Comparison of ENCODE assay signal across 28 mouse cellular contexts in the genomic region with DNA sequence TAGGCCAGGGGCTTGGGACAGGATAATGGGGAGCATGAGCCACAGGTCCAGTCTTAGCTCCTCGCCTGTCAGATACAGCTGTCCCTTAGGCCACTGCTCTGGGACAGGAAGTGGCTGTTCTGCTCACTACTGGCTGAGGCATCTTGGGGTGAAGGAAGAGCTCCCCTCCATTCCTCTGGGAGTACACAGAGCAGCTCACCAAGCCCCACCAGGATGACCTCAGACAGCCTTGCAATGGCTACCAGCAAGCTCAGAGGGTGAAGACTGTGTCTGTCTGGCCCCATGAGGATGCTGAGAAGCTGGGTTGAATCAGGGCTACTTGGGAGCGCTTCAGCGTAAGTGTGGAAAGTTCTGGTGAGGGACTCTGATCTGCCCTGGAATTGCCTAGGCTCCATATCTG. TPM values are rescaled to one million over a fixed set of nuclear protein-coding genes. Genes with fewer than 3 reads are reported as not detected.
A peak's percentile ranks its signal among the peaks of the same experiment; 100 is the strongest.
DNase-seq lines count a peak whose midpoint lies in the region; ATAC-seq lines count a peak whose summit lies in the region.
"Had no signal": no experiment of that assay in that cellular context is flagged by ENCODE, and none has a peak within 500 bp of the region (broad histone marks: within the 10 kb centered on the region; RNA-seq: fewer than 3 reads in every experiment).

No protein-coding gene starts in this region.

- ATAC-seq in forebrain, embryonic 12.5 days (ENCODE audit: low FRiP score): no peak
- no peak for ATAC-seq in forebrain, embryonic 14.5 days
- ATAC-seq in hindbrain, embryonic 11.5 days (ENCODE audit: low FRiP score): no peak
- no peak for ATAC-seq in hindbrain, embryonic 13.5 days (ENCODE audit: low FRiP score)
- ATAC-seq in neural tube, embryonic 11.5 days (ENCODE audit: insufficient read depth, low FRiP score, low TSS enrichment): no peak
- no peak for ATAC-seq in neural tube, embryonic 15.5 days (ENCODE audit: low FRiP score)
- ATAC-seq: activated CD4-positive, CD25-positive, alpha-beta regulatory T cell, adult 4 months; forebrain, embryonic 13.5 days; forebrain, postnatal 0 days; hindbrain, embryonic 16.5 days; inflammation-experienced regulatory T-cells, adult 6 months; intestine, embryonic 16.5 days had no signal

- 88% methylated on average over 3 of the region's 3 CpGs for WGBS in forebrain, embryonic 12.5 days
- 93% methylated on average over 3 of the region's 3 CpGs for WGBS in forebrain, embryonic 14.5 days
- 100% methylated on average over 3 of the region's 3 CpGs for WGBS in hindbrain, embryonic 11.5 days
- 93% methylated on average over 3 of the region's 3 CpGs for WGBS in hindbrain, embryonic 13.5 days
- WGBS in neural tube, embryonic 11.5 days: 100% methylated on average over 3 of the region's 3 CpGs
- WGBS in neural tube, embryonic 15.5 days: 93% methylated on average over 3 of the region's 3 CpGs

- H3K27me3 ChIP-seq in forebrain, embryonic 12.5 days: no peaks in the 10 kb centered on the region
- no peaks in the 10 kb centered on the region for H3K27me3 ChIP-seq in forebrain, embryonic 14.5 days (replicated peaks; ENCODE audit: control insufficient read depth, insufficient read depth, low read length)
- H3K27me3 ChIP-seq in hindbrain, embryonic 11.5 days (ENCODE audit: control insufficient read depth, insufficient read depth, low read length): no peaks in the 10 kb centered on the region
- H3K27me3 ChIP-seq in hindbrain, embryonic 13.5 days: no peaks in the 10 kb centered on the region
- H3K27me3 ChIP-seq in neural tube, embryonic 11.5 days (ENCODE audit: control insufficient read depth, insufficient read depth, low read length): no peaks in the 10 kb centered on the region
- H3K27me3 ChIP-seq in neural tube, embryonic 15.5 days (replicated peaks): no peaks in the 10 kb centered on the region
- H3K27me3 ChIP-seq: embryonic facial prominence, embryonic 13.5 days; forebrain, embryonic 13.5 days; heart, embryonic 13.5 days had no signal

- H3K9ac ChIP-seq in forebrain, embryonic 12.5 days: no peak overlapping the region
- H3K9ac ChIP-seq in forebrain, embryonic 14.5 days (ENCODE audit: low read length): no peak overlapping the region
- no peak overlapping the region for H3K9ac ChIP-seq in hindbrain, embryonic 11.5 days (ENCODE audit: low read depth, low read length)
- no peak overlapping the region for H3K9ac ChIP-seq in hindbrain, embryonic 13.5 days
- H3K9ac ChIP-seq in neural tube, embryonic 11.5 days (ENCODE audit: low read length): no peak overlapping the region
- no peak overlapping the region for H3K9ac ChIP-seq in neural tube, embryonic 15.5 days (replicated peaks)
- H3K9ac ChIP-seq: embryonic facial prominence, embryonic 13.5 days; forebrain, embryonic 13.5 days; forebrain, postnatal 0 days; heart, embryonic 13.5 days had no signal

- no peak overlapping the region for H3K4me2 ChIP-seq in forebrain, embryonic 12.5 days
- H3K4me2 ChIP-seq in forebrain, embryonic 14.5 days (ENCODE audit: low read length): no peak overlapping the region
- no peak overlapping the region for H3K4me2 ChIP-seq in hindbrain, embryonic 11.5 days (replicated peaks; ENCODE audit: low read depth, low read length)
- no peak overlapping the region for H3K4me2 ChIP-seq in hindbrain, embryonic 13.5 days
- no peak overlapping the region for H3K4me2 ChIP-seq in neural tube, embryonic 11.5 days (ENCODE audit: low read depth)
- no peak overlapping the region for H3K4me2 ChIP-seq in neural tube, embryonic 15.5 days
- H3K4me2 ChIP-seq: embryonic facial prominence, embryonic 13.5 days; forebrain, embryonic 13.5 days; heart, embryonic 13.5 days had no signal

- peaks cover 80% of the 10 kb centered on the region for H3K36me3 ChIP-seq in forebrain, embryonic 12.5 days (replicated peaks)
- peaks cover 77% of the 10 kb centered on the region for H3K36me3 ChIP-seq in forebrain, embryonic 14.5 days (ENCODE audit: control insufficient read depth, insufficient read depth, low read length)
- peaks cover 15% of the 10 kb centered on the region for H3K36me3 ChIP-seq in hindbrain, embryonic 11.5 days (ENCODE audit: control insufficient read depth, insufficient read depth, low read length)
- H3K36me3 ChIP-seq in hindbrain, embryonic 13.5 days: peaks cover 45% of the 10 kb centered on the region
- peaks cover 2% of the 10 kb centered on the region for H3K36me3 ChIP-seq in neural tube, embryonic 11.5 days (ENCODE audit: control insufficient read depth, insufficient read depth, low read length)
- H3K36me3 ChIP-seq in neural tube, embryonic 15.5 days: peaks cover 16% of the 10 kb centered on the region; the same call in 1 of the 2 replicates

- H3K9me3 ChIP-seq in forebrain, embryonic 12.5 days: no peaks in the 10 kb centered on the region
- no peaks in the 10 kb centered on the region for H3K9me3 ChIP-seq in forebrain, embryonic 14.5 days (replicated peaks; ENCODE audit: control insufficient read depth, low read length)
- no peaks in the 10 kb centered on the region for H3K9me3 ChIP-seq in hindbrain, embryonic 11.5 days (ENCODE audit: control insufficient read depth, low read length)
- H3K9me3 ChIP-seq in hindbrain, embryonic 13.5 days: no peaks in the 10 kb centered on the region
- H3K9me3 ChIP-seq in neural tube, embryonic 11.5 days (ENCODE audit: control insufficient read depth, low read length): no peaks in the 10 kb centered on the region
- no peaks in the 10 kb centered on the region for H3K9me3 ChIP-seq in neural tube, embryonic 15.5 days (replicated peaks)
- H3K9me3 ChIP-seq: embryonic facial prominence, embryonic 10.5 days; embryonic facial prominence, embryonic 13.5 days; forebrain, embryonic 13.5 days; heart, embryonic 13.5 days had no signal

- peak overlapping the region; percentile 59; the same call in 1 of the 2 replicates for H3K27ac ChIP-seq in forebrain, embryonic 12.5 days
- no peak overlapping the region for H3K27ac ChIP-seq in forebrain, embryonic 14.5 days (ENCODE audit: low read depth, low read length)
- H3K27ac ChIP-seq in hindbrain, embryonic 11.5 days (ENCODE audit: low read depth, low read length): peak overlapping the region; percentile 37; the same call in 1 of the 2 replicates
- H3K27ac ChIP-seq in hindbrain, embryonic 13.5 days: no peak overlapping the region
- H3K27ac ChIP-seq in neural tube, embryonic 11.5 days (ENCODE audit: low read depth, low read length): peak overlapping the region; percentile 6; the same call in 1 of the 2 replicates
- H3K27ac ChIP-seq in neural tube, embryonic 15.5 days (replicated peaks): no peak overlapping the region
- H3K27ac ChIP-seq: embryonic facial prominence, embryonic 10.5 days; embryonic facial prominence, embryonic 13.5 days; gastrocnemius, adult 2 months; heart, embryonic 13.5 days had no signal

- H3K4me3 ChIP-seq in forebrain, embryonic 12.5 days (replicated peaks): no peak overlapping the region
- no peak overlapping the region for H3K4me3 ChIP-seq in forebrain, embryonic 14.5 days (ENCODE audit: low read depth, low read length)
- H3K4me3 ChIP-seq in hindbrain, embryonic 11.5 days (ENCODE audit: low read depth, low read length): no peak overlapping the region
- H3K4me3 ChIP-seq in hindbrain, embryonic 13.5 days: no peak overlapping the region
- no peak overlapping the region for H3K4me3 ChIP-seq in neural tube, embryonic 11.5 days (ENCODE audit: low read depth, low read length)
- no peak overlapping the region for H3K4me3 ChIP-seq in neural tube, embryonic 15.5 days (replicated peaks)
- H3K4me3 ChIP-seq: embryonic facial prominence, embryonic 10.5 days; embryonic facial prominence, embryonic 13.5 days; erythroblast, embryonic 14.5 days; forebrain, embryonic 13.5 days; gastrocnemius, adult 2 months; heart, embryonic 13.5 days had no signal

- no peak for DNase-seq in forebrain, embryonic 14.5 days (ENCODE audit: low spot score)
- no peak for DNase-seq in hindbrain, embryonic 11.5 days (ENCODE audit: low spot score)
- DNase-seq in neural tube, embryonic 11.5 days (ENCODE audit: low spot score): peak; percentile 28
- DNase-seq: adrenal gland, adult 8-10 months; adrenal gland, postnatal 25 days; cerebellum, adult 11-12 months; cerebellum, adult 8-10 months; cerebellum, postnatal 10 days; cerebellum, postnatal 36 days; embryo, embryonic 11 days; forebrain, postnatal 0 days; gastrocnemius, adult 2 months; gastrocnemius, postnatal 14 days; heart, adult 18-20 months; heart, postnatal 14 days; heart, postnatal 4 days had no signal

- H3K4me1 ChIP-seq in forebrain, embryonic 12.5 days: peaks cover 10% of the 10 kb centered on the region
- H3K4me1 ChIP-seq in forebrain, embryonic 14.5 days (ENCODE audit: control insufficient read depth, insufficient read depth, low read length): no peaks in the 10 kb centered on the region
- peaks cover 5% of the 10 kb centered on the region; the same call in 1 of the 2 replicates for H3K4me1 ChIP-seq in hindbrain, embryonic 11.5 days (replicated peaks; ENCODE audit: control insufficient read depth, insufficient read depth, low read length)
- peaks cover 57% of the 10 kb centered on the region for H3K4me1 ChIP-seq in hindbrain, embryonic 13.5 days (replicated peaks)
- H3K4me1 ChIP-seq in neural tube, embryonic 11.5 days (ENCODE audit: control insufficient read depth, insufficient read depth, low read length): peaks cover 3% of the 10 kb centered on the region; the same call in 1 of the 2 replicates
- H3K4me1 ChIP-seq in neural tube, embryonic 15.5 days: peaks cover 23% of the 10 kb centered on the region; the same call in 1 of the 2 replicates

RNA-seq across cellular contexts. Expression of gene Trp53i11, which starts 14.6 kb away (rescaled TPM):
- polyA plus RNA-seq in forebrain, embryonic 12.5 days (2016; fragmentation: Nextera tagmentation; extraction: Ambion mirVana): 106 and 137 TPM in 2 replicates
- 95.8 and 113 TPM in 2 replicates for polyA plus RNA-seq in forebrain, embryonic 14.5 days (2014; fragmentation: Nextera tagmentation; extraction: Ambion mirVana)
- polyA plus RNA-seq in hindbrain, embryonic 11.5 days (2014; fragmentation: Nextera tagmentation; extraction: Ambion mirVana): 204 and 221 TPM in 2 replicates
- polyA plus RNA-seq in hindbrain, embryonic 13.5 days (2015; fragmentation: Nextera tagmentation; extraction: Ambion mirVana): 109 and 110 TPM in 2 replicates
- 228 and 261 TPM in 2 replicates for polyA plus RNA-seq in neural tube, embryonic 11.5 days (2014; fragmentation: Nextera tagmentation; extraction: Ambion mirVana)
- polyA plus RNA-seq in neural tube, embryonic 15.5 days (2015; fragmentation: Nextera tagmentation; extraction: Ambion mirVana): 55.6 and 67.3 TPM in 2 replicates

Comparison
In these comparisons a context has a peak if more than half of its experiments do, and no peak if none do; other contexts are left out.
1. H3K27ac ChIP-seq: peak in forebrain, embryonic 12.5 days (single experiment), hindbrain, embryonic 11.5 days (single experiment) and neural tube, embryonic 11.5 days (single experiment); none in forebrain, embryonic 14.5 days (single experiment), hindbrain, embryonic 13.5 days (single experiment) and neural tube, embryonic 15.5 days (single experiment).